Mouse (Mus musculus) midbrain, postnatal 0 days (tissue): ENCODE data around the gene Zdhhc14. TPM values are rescaled to one million over a fixed set of nuclear protein-coding genes. Genes with fewer than 3 reads are reported as not detected.

Experiments
- ATAC-seq: fragments of 200-750 bp; cut with Nextera tagmentation; 2 replicates; pipeline ENCODE4 v1.8.0; 2017; ENCODE audit warnings: moderate number of reproducible peaks, mild to moderate bottlenecking, moderate TSS enrichment, moderate library complexity; ENCODE audit not compliant: low FRiP score
- DNase-seq: peaks from one replicate; pipeline ENCODE4 v3.0.0-alpha.2; 2015; ENCODE audit warnings: low spot score
- H3K27ac ChIP-seq: fragments of 300-500 bp; sonication (generic); 2 replicates; pipeline ENCODE4 v1.5.1; 2014; ENCODE audit warnings: low read depth, mild to moderate bottlenecking, low read length, mixed read lengths
- H3K27me3 ChIP-seq: fragments of 300-500 bp; sonication (generic); 2 replicates; pipeline ENCODE4 v1.6.1; 2014; ENCODE audit warnings: low read length, control low read depth, mixed read lengths; ENCODE audit not compliant: insufficient read depth
- H3K36me3 ChIP-seq: fragments of 300-500 bp; sonication (generic); 2 replicates; pipeline ENCODE4 v1.6.1; 2014; ENCODE audit warnings: low read length, control low read depth, mixed read lengths; ENCODE audit not compliant: insufficient read depth
- H3K4me1 ChIP-seq: fragments of 300-500 bp; sonication (generic); 2 replicates; pipeline ENCODE4 v1.6.1; 2014; ENCODE audit warnings: mild to moderate bottlenecking, control low read depth, antibody characterized with exemption, low read length, mixed read lengths; ENCODE audit not compliant: insufficient read depth
- H3K4me2 ChIP-seq: fragments of 300-500 bp; sonication (generic); 2 replicates; pipeline ENCODE4 v1.6.1; 2014; ENCODE audit warnings: low read depth, mild to moderate bottlenecking, low read length, mixed read lengths; ENCODE audit not compliant: poor library complexity, severe bottlenecking
- H3K4me3 ChIP-seq: fragments of 300-500 bp; sonication (generic); 2 replicates; pipeline ENCODE4 v1.5.1; 2014; ENCODE audit warnings: low read depth, mild to moderate bottlenecking, low read length, moderate library complexity
- H3K9ac ChIP-seq: fragments of 300-500 bp; sonication (generic); replicated peaks from 2 replicates; pipeline ENCODE4 v1.6.1; 2014; ENCODE audit warnings: mild to moderate bottlenecking, low read length, moderate library complexity, mixed read lengths; ENCODE audit not compliant: poor library complexity, severe bottlenecking
- H3K9me3 ChIP-seq: fragments of 300-500 bp; sonication (generic); 2 replicates; pipeline ENCODE4 v1.6.1; 2016; ENCODE audit warnings: low read length, control low read depth
- CTCF ChIP-seq: IDR thresholded peaks from 2 replicates; pipeline ENCODE4 v1.5.1; 2016; ENCODE audit warnings: antibody characterized with exemption, mild to moderate bottlenecking
- WGBS: fragments of 180-500 bp; shearing (Covaris S2); extraction: QIAGEN DNeasy Blood & Tissue Kit; methylation state at CpG from one replicate; pipeline ENCODE4 v1.1.7; 2014; 5-methylcytosine and 5-hydroxymethylcytosine counted together
- polyA plus RNA-seq: library from polyadenylated mRNA; unstranded; fragments of >200 nt; fragmentation: Nextera tagmentation; extraction: Ambion mirVana; gene quantifications from 2 replicates; pipeline ENCODE4 v1.2.1, GENCODE M21; 2015
- total RNA-seq: library from RNA; depleted of rRNA; stranded (reverse); fragments of >200 nt; gene quantifications from 2 replicates; pipeline ENCODE4 v1.2.3, GENCODE M21; 2014; rRNA removed

Gene Zdhhc14
- total and polyA plus RNA-seq, 2 experiments from 2014 or later = 9.6 to 18.3 TPM

DNA sequence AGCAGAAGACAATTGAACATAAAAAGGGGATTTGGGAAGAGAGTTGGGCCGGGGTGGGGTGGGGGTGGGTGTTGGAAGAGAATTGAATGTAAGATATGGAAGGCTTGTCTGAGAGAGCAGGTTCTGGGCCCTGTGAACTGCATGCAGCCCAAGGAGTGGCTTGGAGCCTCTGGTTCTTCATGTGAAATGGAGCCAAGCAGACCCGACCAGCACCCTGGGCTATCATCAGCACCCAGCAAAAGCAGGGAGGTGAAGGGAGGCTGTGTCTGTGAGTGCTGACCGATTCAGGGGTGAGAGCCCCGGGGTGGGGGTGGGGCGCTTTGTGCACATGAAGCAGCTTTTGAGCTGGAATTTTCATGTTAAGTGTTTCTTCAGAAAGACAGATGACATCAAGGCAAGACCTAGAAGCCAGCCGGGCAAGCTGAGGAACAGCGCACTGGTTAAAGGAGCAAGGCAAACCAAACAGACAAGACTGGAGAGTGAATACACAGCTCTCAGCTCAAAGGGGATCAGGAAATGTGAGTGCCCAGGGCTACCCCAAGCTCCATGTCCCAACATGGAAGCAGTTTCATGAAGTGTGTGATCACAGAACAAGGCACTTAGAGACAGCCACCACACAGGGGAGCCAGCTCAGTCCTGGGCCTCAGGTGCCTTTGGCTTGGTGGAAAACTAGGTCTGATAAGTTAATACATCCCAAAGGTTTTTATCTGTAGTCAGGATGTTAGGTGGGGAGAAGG is 308.6 kb downstream of the Zdhhc14 start:
- Histone ChIP-seq H3K27ac (no peak overlapping the region), H3K4me3 (no peak overlapping the region), H3K9me3 (no peaks in the 10 kb centered on the region), H3K36me3 (no peaks in the 10 kb centered on the region), H3K27me3 (no peaks in the 10 kb centered on the region), H3K9ac (no peak overlapping the region), H3K4me1 (no peaks in the 10 kb centered on the region), H3K4me2 (no peak overlapping the region)
- TF ChIP-seq CTCF = no peak
- DNase-seq (no peak), ATAC-seq (no peak)
- WGBS = 80% methylated on average over 7 of the region's 7 CpGs

DNA sequence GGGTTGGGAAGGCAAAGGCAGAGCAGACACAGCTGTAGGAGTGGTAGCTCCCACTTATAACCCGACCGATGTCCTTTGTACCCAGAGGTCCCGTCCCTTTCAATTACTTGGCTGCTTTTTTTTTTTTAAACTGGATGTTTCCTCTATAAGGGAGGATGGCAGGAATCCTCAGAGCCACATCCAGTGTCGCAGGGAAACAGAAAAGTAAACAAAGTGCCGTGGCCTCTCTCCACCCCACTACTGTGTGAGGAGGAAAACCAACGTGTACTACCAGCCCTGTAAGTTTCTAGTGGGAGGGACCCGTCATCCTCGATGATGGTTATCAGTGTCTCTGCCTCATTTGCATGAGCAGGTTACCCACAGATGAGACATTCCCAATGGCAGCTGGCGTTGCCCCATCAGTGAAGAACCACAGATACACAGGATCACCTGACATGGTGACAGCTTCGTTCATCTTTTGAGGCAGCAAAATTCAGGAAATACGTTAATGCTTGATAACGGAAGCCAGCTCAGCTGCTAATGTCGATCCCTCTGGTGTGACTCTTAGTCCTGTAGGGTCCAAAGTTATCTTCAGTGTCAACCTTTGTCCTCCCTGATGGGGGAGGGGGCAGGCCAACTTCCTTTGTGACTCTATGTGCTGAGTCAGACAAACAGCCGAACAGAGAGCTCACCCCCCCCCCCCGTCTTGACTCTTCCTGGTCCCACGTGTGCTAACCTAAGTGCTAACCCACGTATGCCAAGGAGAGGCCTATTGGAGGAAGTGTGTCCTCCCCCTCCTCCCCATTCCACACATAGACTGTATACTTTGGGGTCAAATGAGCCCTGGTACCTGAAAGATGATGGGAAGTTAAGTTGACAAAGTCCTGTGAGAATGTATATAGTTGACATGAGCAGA is 309.7 kb downstream of the Zdhhc14 start:
- Histone ChIP-seq H3K9me3 (no peaks in the 10 kb centered on the region), H3K4me3 (no peak overlapping the region), H3K4me2 (no peak overlapping the region), H3K9ac (no peak overlapping the region), H3K4me1 (no peaks in the 10 kb centered on the region), H3K36me3 (no peaks in the 10 kb centered on the region), H3K27me3 (no peaks in the 10 kb centered on the region), H3K27ac (no peak overlapping the region)
- ATAC-seq = no peak
- DNase-seq = no peak
- 77% methylated on average over 17 of the region's 17 CpGs for WGBS
- TF ChIP-seq CTCF = no peak

DNA sequence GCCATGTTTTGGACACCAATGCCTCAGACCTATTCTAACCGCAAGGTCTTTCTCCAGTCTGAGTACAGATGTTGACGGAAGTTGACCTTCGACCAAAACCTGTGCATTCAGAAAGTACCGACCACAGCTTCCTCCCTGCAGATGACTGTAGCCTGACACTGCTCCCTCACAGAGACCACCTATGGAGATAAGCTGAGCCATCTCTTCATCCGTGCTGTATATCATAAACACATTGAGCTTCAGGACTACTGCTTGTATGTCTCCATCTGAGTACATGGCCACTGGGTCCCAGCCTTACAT is 310.2 kb downstream of the Zdhhc14 start:
- no peak overlapping the region for H3K27ac ChIP-seq
- DNase-seq = no peak
- WGBS = 90% methylated on average over 5 of the region's 5 CpGs
- H3K4me3 ChIP-seq = no peak overlapping the region
- no peaks in the 10 kb centered on the region for H3K27me3 ChIP-seq
- ATAC-seq = no peak
- H3K9me3 ChIP-seq = no peaks in the 10 kb centered on the region
- H3K4me1 ChIP-seq = no peaks in the 10 kb centered on the region
- no peak overlapping the region for H3K4me2 ChIP-seq
- TF ChIP-seq CTCF = no peak
- H3K36me3 ChIP-seq = no peaks in the 10 kb centered on the region
- H3K9ac ChIP-seq = no peak overlapping the region

Other genes starting within 250 kb of the Zdhhc14 start
- 0.19 and 0.55 TPM in 2 replicates for gene Ldhal6b, start 73.8 kb upstream of the Zdhhc14 start, total RNA-seq
- 0.10 and 0.15 TPM in 2 replicates for gene Ldhal6b, start 73.8 kb upstream of the Zdhhc14 start, polyA plus RNA-seq
- 61.4 and 75.8 TPM in 2 replicates for gene Tmem242, start 52.3 kb upstream of the Zdhhc14 start, total RNA-seq
- gene Tmem242, start 52.3 kb upstream of the Zdhhc14 start, polyA plus RNA-seq = 123 and 129 TPM in 2 replicates